Mouse (Mus musculus) R1 (cell line): ENCODE measurements around the gene Spns2.
A peak's percentile ranks its signal among the peaks of the same experiment; 100 is the strongest.

ENCODE experiments used
- DNase-seq: peaks from one replicate; pipeline ENCODE4 v3.0.0-alpha.2; 2018; ENCODE audit warnings: low read depth, low spot score

The Spns2 gene

DNA sequence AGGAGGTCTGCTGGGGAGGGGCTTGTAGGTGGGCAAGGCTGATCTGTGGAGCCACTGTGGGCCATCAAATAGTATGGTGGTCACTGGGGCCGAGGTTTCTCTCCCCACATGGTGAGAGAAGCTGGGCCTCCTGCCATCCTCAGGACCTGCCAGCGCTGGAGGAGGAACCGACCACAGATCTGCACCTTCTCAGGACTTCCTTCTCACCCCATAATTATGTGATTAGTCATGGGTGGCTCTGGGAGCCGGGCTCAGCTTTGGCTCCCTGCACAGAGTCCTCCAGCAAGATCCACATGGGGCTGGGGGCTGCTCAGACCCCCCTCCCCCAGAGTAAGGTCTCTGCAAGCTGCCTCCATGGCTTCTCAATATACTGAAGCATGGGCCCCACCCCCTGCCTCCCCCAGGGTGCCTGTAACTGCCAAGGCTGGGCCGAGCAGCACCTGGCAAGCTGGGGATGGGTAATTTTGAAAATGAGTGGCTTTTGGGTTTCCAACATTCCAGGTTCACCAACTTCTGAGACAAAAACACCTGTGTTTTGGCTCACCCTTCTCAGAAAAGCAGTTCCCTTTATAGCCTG, 11.8 kb upstream of the Spns2 start:
- DNase-seq = no peak

GRCm38 (mm10) chr11:72500139-72500538, 10.4 kb upstream of the Spns2 start:
- DNase-seq = no peak

GRCm38 (mm10) chr11:72497367-72497766, 7.7 kb upstream of the Spns2 start:
- DNase-seq = no peak

DNA sequence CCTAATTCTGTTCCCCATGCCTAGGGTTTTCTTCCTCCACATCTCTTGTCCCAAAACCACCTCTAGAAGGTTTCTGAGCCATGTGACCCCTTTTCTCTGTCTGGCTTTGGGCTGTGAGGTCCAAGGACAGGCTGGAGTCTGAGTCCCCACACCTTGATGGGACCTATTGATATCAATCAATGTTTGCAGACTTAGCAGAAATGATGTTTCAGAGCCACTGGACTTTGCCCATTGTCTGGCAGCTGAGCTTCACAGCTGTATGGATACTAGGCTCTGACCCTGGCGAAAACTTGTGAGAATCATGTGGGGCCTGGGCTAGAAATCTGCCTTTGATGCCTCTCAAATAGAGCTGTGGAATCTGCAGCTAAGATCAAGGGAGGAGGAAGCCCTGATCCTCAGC, 7.1 kb upstream of the Spns2 start:
- no peak for DNase-seq

DNA sequence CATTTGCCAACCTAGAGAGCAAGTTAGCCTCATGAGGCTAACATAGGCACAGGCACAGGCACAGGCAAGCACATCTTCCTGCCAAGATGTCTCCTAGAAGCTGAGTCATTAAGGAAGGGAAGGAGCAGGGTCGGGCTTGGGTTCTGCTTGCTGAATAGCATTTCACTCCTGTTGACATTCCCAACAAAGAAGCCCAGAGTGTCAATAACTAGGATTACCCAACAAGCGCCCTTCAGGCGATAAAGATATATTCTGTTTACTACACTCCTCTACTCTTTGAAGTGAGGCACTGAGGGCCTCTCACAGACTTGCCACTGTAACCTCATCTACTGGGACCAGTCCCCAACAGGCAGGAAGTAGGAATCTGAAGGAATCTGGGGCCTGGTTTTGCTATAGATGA, 6.4 kb upstream of the Spns2 start:
- DNase-seq = no peak

- peak; percentile 62 for DNase-seq
These were observed 4.6 kb upstream of the Spns2 start for GRCm38 (mm10) chr11:72494046-72494988.

DNA sequence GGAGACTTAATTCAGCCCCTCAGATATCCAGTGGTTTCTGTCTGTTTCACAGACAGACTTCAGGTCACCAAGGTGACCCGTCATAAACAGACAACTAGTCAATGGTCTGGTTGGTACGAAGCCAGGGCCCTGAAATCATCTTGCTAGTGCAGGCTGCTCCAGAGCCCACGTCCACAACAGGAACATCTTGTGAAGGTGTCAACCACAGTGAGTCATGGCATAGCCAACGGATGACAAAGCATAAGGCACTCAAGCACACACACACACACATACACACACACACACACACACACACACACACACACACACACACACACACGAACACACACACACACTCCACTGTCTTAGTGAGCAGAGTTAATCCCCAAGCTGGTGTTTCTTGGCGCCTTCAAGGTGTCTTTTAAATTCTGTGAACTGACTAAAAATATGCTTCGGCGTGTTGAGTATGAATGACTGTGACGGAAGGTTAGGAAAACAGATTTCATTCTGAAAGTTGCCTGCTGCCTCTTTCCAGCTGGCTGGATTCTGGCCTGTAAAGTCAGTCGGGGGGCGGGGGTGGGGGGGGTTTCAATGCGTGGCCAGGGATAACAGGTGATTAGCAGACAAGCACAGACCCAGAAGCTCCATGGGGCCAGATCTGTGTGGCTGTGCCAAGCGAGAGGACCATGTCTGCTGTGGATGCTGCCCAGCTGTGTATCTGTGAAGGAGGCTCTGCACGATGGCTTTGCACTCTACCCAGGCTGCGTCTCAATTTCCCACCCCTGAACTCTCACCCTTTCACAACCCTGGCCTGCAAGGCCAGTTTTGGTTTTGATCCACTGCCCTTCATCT, 1.6 kb upstream of the Spns2 start:
- DNase-seq = no peak

- DNase-seq = no peak
These were observed 307 bp downstream of the Spns2 start for GRCm38 (mm10) chr11:72489397-72489796.

DNA sequence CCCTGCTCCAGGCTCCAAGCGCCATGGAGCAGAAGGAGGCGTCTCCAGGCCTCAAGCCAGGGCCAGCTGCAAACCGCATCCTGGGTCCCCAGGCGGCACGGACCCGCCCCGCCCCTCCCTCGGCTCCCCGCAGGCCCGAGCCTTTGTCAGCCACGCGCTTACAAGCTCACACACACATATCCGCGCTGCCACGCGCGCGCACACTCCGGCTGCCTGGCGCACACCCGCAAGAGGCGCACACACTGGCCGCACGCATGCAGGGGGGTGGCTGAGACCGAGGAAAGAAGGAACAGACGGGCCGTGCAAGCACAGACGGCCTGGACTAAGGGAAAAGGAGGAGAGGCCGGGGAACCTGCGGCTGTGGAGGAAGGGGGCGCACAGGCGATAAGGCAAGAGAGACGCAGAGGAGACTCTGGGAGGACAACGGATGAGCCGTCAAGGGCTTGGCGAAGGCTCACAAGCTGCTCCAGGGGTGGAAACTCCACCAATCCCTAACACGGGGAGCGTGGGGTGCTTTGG, 892 bp downstream of the Spns2 start:
- DNase-seq = peak; percentile 76

DNA sequence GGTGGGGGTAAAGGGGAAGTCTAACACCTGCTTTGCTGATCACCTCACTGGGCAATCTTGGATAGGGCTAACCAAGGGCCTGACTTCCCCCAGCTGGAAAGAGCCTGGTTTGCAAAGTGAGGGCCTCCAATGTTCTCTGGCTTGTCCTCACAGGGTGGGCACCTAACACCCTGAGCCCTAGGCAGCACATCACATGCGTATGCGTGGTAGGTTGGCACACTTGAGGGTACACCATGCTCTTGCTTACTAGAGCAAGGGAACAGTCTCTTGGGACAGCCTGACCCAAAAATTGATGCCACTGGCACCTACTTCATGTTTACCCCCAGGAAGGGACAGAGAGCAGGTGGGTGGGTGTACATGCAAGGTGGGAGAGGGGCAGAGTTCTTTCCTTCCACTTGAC, 2.0 kb downstream of the Spns2 start:
- DNase-seq = no peak

DNA sequence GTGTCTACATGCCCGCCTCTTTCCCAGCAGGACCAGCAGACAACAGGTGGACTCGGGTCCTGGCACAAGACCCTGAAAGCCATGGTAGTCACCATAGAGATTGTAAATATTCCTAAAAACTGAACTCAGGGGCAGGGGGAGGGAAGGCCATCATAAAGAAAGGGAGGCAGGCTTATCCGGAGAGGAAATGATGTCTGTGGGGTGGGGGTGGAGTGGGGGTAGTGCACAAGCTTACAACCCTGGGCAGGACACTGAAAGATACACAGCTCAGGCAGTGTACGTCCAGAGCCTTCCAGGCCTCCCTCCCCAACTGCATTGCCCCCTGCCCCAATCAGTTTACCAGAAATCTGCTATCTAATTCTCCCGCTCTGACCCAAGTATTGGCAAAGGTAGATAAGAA, 2.5 kb downstream of the Spns2 start:
- DNase-seq = no peak

GRCm38 (mm10) chr11:72485960-72486359, 3.7 kb downstream of the Spns2 start:
- no peak for DNase-seq

DNA sequence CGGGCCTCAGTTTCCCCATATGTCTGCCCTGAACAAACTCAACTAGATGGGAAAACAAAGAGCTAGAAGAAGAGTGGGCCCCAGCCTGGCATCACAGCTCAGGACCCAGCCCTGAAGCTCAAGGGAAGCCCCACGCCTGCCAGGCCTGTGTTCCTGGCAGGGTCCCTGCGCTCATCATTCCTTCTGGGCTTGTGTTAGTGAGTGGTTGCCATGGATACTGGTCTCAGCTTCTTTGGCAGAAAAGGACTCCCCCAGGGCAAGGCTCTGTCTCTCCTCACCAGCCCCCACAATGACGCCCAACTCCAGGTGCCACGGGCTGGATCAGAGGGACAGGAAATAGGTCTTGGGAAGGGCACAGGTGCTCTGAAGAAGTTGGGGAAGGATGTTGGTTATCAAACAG, 4.5 kb downstream of the Spns2 start:
- DNase-seq = no peak

DNA sequence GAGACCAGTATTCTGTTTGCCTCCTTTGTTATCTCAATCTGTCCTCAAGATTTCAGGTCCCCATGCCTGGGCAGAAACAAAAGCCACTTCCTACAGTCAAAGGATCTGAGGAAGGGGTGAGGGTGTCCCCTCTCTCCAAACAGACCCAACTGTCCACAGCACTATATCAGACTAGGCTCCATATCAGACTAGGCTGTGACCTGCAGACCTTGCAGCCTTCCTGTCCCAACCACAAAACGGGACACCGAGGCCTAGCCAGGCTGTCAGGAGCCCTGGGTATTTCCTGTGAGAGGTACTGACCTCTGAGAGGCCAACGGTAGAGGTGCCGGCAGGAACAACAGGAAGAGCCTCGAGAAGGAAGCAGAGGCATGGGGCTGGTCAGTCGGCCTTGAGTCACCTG, 5.2 kb downstream of the Spns2 start:
- DNase-seq = no peak

DNA sequence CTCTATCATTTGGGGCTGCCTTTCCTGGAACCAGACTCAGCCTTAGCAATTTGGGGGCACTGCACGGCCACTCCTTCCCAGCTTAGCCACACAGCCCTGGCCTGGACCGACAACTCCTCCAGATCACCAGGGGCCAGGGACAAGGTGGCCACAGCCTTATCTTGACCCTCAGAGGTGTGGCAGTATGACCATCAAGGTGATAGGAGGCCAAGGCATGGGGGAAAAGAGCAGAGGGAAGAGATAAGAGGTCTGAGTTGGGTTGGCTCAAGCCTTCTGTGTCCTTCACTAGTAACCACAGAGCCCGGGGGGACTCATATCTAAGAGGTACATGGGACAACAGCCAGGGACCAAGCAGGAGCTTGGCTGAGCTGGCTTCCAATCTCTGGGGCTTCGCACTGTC, 7.8 kb downstream of the Spns2 start:
- no peak for DNase-seq

DNA sequence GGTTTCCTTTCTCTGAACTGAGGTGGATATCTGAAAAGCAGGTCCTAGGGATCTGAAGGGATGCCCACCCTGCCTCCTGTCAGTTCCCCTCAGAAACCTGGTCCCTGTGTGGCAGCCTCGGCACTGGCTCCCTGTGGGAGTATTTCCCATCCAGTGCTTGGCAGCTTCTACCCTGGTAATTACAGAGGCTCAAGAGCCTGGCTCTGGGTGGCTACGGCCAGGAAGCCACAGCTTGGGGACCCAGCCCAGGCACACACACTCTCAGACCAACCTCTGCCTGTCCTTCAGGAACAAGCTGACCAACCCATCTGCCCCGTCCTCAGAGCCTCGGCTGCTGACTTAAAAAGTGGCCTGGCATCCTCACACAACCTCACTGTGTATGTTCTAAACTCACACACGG, 8.4 kb downstream of the Spns2 start:
- DNase-seq = no peak

GRCm38 (mm10) chr11:72479499-72479898, 10.2 kb downstream of the Spns2 start:
- no peak for DNase-seq

DNA sequence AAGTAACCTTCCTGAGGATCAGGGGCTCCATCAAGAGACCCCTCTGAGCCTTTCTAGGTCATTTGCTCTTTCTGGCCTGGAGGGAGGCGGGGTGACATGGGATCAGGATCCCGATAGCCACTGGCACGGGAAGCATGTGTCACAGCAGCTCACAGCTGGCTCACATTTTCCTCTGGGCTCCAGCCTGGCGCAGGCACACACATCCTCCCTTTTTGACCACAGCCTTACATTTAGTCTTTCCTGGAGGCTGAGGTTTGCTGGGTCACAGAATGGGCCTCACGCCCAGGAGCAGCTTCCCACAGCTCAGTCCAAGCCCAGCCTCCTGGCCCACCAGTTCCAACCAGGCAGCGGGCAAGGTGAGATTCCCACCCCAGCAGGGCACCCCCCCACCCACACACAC, 11.5 kb downstream of the Spns2 start:
- no peak for DNase-seq

DNA sequence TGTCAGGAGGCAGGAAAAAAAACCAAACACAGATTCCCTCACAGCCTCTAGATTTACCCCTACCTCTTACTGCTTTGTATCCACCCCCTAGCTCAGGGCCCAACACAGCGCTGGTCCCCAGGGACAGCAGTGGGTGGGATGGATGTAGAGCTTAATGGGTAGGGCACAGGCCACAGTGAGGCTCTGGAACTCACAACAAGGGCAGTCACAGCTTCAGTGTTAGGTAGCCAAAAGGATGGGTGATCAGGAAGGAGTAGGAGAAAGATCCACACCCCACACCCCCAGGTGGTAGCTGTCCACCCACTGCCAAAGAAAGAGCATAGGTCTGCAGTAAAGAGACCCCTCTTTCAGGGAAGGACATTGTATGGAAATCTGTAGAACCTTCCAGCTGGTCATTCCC, 12.1 kb downstream of the Spns2 start:
- DNase-seq = no peak

- DNase-seq = no peak
These were observed 12.5 kb downstream of the Spns2 start for GRCm38 (mm10) chr11:72477182-72477581.

GRCm38 (mm10) chr11:72476074-72476625, 13.6 kb downstream of the Spns2 start:
- no peak for DNase-seq

- DNase-seq = no peak
These were observed 14.3 kb downstream of the Spns2 start for GRCm38 (mm10) chr11:72475408-72475807.
